Mouse (Mus musculus): Measurements from ENCODE around the gene Pex10. TPM values are rescaled to one million over a fixed set of nuclear protein-coding genes. Genes with fewer than 3 reads are reported as not detected.

Pex10 gene
- polyA plus RNA-seq, 1 experiment from 2014 or later = 6.4 TPM

DNA sequence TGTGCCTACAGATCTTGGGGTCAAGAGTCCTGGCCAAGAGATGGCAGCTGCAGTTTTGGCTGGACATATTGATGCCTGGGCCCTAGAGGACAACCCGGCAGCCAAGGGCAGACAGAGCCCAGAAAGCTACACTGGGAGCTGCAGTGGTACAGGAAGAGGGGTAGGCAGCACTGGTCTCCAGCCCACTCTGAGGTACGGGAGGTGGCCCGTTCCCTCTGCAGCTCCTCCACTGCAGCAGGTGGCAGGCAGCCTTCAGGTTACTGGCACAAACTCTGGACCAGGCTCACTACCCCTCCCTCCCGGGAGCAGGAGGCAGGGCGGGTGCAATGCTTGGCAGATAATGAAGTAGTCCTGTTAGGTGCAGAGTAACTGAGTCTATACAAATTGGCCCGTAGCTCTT, 26.1 kb upstream of the Pex10 start:
- no peak overlapping the region for H3K4me3 ChIP-seq (ENCODE audit: inconsistent target)
- H3K36me3 ChIP-seq (ENCODE audit: inconsistent target) = no peaks in the 10 kb centered on the region
- H3K27ac ChIP-seq = no peak overlapping the region
- H3K79me2 ChIP-seq (ENCODE audit: inconsistent target) = no peaks in the 10 kb centered on the region
- WGBS (ENCODE audit: missing documents) = 69% methylated on average over 6 of the region's 6 CpGs

DNA sequence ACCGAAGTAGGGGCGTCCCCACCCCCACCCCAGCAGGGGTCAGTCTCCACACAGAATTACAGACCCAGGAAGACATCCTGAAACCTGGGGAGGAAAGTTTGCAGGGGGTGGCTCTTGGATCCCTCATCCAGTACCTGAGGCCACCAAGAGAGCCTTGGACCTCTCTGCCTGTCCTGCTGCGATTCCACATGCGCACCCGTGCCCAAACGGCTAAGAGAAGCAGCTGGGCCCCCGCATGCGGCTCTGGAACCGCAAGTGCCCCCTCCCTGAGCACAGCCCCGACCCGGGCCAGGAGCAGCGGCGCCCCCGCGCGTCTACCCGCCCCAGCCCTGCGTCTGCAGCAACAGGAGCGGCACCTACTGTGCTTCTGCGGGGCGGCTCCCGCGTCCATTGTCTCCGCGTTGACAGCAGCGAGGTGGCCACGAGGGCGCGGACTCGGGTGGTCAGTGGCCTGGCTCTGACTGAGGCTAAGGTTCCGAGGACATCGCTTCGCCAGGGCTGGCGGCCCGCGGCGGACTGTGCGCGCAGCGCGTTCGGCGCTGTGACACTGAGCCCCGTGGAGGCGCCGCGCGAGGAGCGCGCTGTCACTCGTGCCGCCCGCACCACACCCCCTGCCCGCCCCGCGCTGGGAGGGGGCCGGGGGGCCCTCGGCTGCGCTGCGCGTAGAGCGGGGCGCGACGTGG, 24.1 kb upstream of the Pex10 start:
- Histone ChIP-seq H3K36me3 (ENCODE audit: inconsistent target) (no peaks in the 10 kb centered on the region), H3K4me3 (ENCODE audit: inconsistent target) (no peak overlapping the region), H3K79me2 (ENCODE audit: inconsistent target) (no peaks in the 10 kb centered on the region), H3K27ac (no peak overlapping the region)
- 5% methylated on average over 58 of the region's 65 CpGs for WGBS (ENCODE audit: missing documents)

GRCm38 (mm10) chr4:155043289-155043625, 23.6 kb upstream of the Pex10 start:
- H3K36me3 ChIP-seq (ENCODE audit: inconsistent target) = no peaks in the 10 kb centered on the region
- H3K27ac ChIP-seq = no peak overlapping the region
- no peaks in the 10 kb centered on the region for H3K79me2 ChIP-seq (ENCODE audit: inconsistent target)
- no peak overlapping the region for H3K4me3 ChIP-seq (ENCODE audit: inconsistent target)
- 3% methylated on average over 18 of the region's 25 CpGs for WGBS (ENCODE audit: missing documents)

DNA sequence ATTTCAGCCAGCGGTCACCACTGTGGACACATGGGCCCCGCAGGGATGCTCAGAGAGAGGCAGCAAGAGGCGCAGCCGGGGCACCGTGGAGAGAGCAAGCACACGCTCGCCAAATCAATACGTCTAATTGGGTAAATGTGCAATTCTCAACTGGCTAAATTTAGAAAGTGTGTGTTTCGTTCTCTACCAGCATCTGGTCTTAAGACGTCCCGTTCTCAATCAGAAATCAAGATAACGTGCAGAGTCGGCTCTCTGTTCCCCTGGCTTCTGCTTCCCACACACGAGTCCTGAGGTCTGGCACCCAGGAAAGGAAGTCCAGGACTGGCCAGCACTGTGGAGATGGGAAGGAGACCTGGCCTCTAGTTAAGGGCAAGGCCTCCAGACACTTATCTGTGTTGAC, 20.2 kb upstream of the Pex10 start:
- H3K36me3 ChIP-seq (ENCODE audit: inconsistent target) = no peaks in the 10 kb centered on the region
- H3K27ac ChIP-seq = no peak overlapping the region
- H3K4me3 ChIP-seq (ENCODE audit: inconsistent target) = no peak overlapping the region
- WGBS (ENCODE audit: missing documents) = 84% methylated on average over 14 of the region's 14 CpGs
- H3K79me2 ChIP-seq (ENCODE audit: inconsistent target) = no peaks in the 10 kb centered on the region

DNA sequence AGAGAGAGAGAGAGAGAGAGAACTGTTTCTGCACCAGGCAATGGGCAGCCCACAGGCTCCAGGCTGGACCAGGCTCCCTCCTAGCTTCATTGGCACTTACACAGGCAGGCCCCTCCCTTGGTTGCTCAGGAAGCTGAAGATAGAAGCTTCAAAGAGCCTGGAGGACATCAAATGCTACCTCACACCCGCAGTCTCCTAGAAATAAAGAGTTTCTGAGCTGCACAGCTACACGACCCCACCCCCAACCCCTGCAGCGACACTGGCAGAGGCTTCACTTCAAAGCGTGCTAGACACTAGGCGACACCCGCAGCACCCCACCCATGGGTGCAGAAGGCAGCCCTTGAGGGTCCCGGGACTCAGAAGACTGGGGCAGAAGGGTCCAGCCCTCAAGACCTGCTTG, 16.7 kb upstream of the Pex10 start:
- Histone ChIP-seq H3K27ac (no peak overlapping the region), H3K79me2 (ENCODE audit: inconsistent target) (no peaks in the 10 kb centered on the region), H3K36me3 (ENCODE audit: inconsistent target) (no peaks in the 10 kb centered on the region), H3K4me3 (ENCODE audit: inconsistent target) (no peak overlapping the region)
- WGBS (ENCODE audit: missing documents) = 73% methylated on average over 7 of the region's 7 CpGs

GRCm38 (mm10) chr4:155056724-155057123, 10.1 kb upstream of the Pex10 start, which contains the start of gene Plch2:
Gene Plch2, minus strand, starts transcription at chr4:155056784.
- WGBS (ENCODE audit: missing documents) = 71% methylated on average over 10 of the region's 10 CpGs
- Histone ChIP-seq H3K27ac (no peak within 1 kb of the TSS), H3K4me3 (ENCODE audit: inconsistent target) (no peak within 1 kb of the TSS), H3K36me3 (ENCODE audit: inconsistent target) (no peaks in the 10 kb centered on the region), H3K79me2 (ENCODE audit: inconsistent target) (no peaks in the 10 kb centered on the region)

DNA sequence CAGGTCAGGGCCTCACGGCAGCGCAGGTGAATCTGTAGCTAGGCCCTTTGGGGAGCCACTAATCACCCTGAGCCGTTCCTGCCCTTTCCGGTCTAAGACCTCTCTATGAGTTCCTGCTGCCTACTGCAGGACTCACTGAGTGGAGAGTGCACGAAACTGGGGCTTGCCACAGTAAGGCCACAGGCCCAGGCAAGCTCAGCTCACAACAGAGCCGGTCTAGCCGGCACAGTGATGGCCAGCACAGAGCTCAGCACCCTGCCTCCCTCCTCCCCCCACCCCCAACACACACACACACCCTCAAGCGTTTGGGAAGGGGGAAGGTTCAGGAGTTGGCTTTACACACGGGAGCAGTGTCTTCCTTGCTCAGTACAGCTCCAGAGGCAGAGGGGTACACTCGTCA, 8.5 kb upstream of the Pex10 start:
- Histone ChIP-seq H3K36me3 (ENCODE audit: inconsistent target) (no peaks in the 10 kb centered on the region), H3K79me2 (ENCODE audit: inconsistent target) (no peaks in the 10 kb centered on the region), H3K4me3 (ENCODE audit: inconsistent target) (no peak overlapping the region), H3K27ac (no peak overlapping the region)
- WGBS (ENCODE audit: missing documents) = 51% methylated on average over 10 of the region's 10 CpGs

- Histone ChIP-seq H3K27ac (no peak overlapping the region), H3K79me2 (ENCODE audit: inconsistent target) (no peaks in the 10 kb centered on the region; the same call in 1 of the 2 replicates), H3K4me3 (ENCODE audit: inconsistent target) (no peak overlapping the region), H3K36me3 (ENCODE audit: inconsistent target) (no peaks in the 10 kb centered on the region)
- 88% methylated on average over 3 of the region's 3 CpGs for WGBS (ENCODE audit: missing documents)
Measured at GRCm38 (mm10) chr4:155063895-155064294, 2.9 kb upstream of the Pex10 start.

GRCm38 (mm10) chr4:155064474-155064873, 2.3 kb upstream of the Pex10 start:
- 96% methylated on average over 2 of the region's 2 CpGs for WGBS (ENCODE audit: missing documents)
- Histone ChIP-seq H3K79me2 (ENCODE audit: inconsistent target) (no peaks in the 10 kb centered on the region; the same call in 1 of the 2 replicates), H3K4me3 (ENCODE audit: inconsistent target) (no peak overlapping the region), H3K36me3 (ENCODE audit: inconsistent target) (peaks cover 1% of the 10 kb centered on the region; the same call in 1 of the 2 replicates), H3K27ac (no peak overlapping the region)

- Histone ChIP-seq H3K36me3 (ENCODE audit: inconsistent target) (peaks cover 17% of the 10 kb centered on the region; the same call in 1 of the 2 replicates), H3K79me2 (ENCODE audit: inconsistent target) (no peaks in the 10 kb centered on the region; the same call in 1 of the 2 replicates), H3K4me3 (ENCODE audit: inconsistent target) (peak overlapping the region; percentile 26), H3K27ac (peak overlapping the region; percentile 46)
- WGBS (ENCODE audit: missing documents) = 4% methylated on average over 15 of the region's 15 CpGs
Measured at GRCm38 (mm10) chr4:155065970-155066833, 614 bp upstream of the Pex10 start.

DNA sequence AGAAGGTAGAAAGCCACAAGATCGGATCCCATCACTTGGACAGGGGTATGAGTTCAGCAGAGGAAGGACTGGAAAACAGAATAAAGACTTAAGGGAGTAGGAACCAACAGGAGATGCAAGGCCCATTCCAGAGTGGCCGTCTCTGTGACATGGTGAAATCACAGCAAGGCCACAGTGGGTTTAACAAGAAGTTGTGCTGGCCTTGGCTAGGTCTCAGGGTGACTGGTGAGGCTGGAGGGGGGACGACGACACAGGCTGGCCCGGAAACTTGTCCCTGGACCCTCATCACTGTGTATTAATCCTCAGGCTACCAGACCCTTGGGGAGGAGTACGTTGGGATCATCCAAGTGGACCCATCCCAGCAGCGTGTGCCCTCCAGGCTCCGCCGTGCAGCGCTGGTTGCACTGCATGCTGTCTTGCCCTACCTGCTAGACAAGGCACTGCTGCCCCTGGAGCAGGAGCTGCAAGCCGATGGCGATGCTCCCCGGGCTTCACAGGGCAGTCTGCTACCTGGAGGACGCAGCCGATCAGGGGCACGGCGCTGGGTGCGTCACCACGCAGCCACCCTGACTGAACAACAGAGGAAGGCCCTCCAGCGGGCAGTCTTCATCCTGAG, 1.6 kb downstream of the Pex10 start:
- H3K27ac ChIP-seq = no peak overlapping the region

DNA sequence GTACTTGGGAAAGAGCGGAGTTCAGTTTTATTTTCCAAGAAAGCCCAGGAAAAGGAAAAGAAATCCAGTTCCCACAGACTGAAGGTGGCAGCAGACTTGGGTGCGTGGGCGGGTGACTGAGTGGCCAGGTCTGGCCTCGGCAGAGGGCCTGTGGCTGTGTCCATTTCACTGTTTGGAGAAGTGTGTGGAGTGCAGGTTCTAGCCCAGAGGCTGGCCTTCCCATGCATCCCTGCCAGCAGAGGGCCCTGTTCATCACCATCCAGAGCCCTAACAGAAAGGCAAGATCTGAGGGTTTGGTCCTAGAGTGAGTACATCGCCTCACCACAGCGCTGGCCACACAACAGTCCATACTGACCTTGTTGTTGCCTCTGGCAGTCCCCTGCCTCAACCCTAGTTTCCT, 2.4 kb downstream of the Pex10 start:
- H3K36me3 ChIP-seq (ENCODE audit: inconsistent target) = peaks cover 38% of the 10 kb centered on the region; the same call in 1 of the 2 replicates
- H3K4me3 ChIP-seq (ENCODE audit: inconsistent target) = no peak overlapping the region
- no peak overlapping the region for H3K27ac ChIP-seq
- WGBS (ENCODE audit: missing documents) = 85% methylated on average over 6 of the region's 6 CpGs
- peaks cover 6% of the 10 kb centered on the region; the same call in 1 of the 2 replicates for H3K79me2 ChIP-seq (ENCODE audit: inconsistent target)

More for the DNA sequence above, 1.6 kb downstream of the Pex10 start:
- Histone ChIP-seq H3K36me3 (ENCODE audit: inconsistent target) (peaks cover 31% of the 10 kb centered on the region; the same call in 1 of the 2 replicates), H3K79me2 (ENCODE audit: inconsistent target) (peaks cover 2% of the 10 kb centered on the region; the same call in 1 of the 2 replicates), H3K4me3 (ENCODE audit: inconsistent target) (no peak overlapping the region)
- 96% methylated on average over 19 of the region's 20 CpGs for WGBS (ENCODE audit: missing documents)

DNA sequence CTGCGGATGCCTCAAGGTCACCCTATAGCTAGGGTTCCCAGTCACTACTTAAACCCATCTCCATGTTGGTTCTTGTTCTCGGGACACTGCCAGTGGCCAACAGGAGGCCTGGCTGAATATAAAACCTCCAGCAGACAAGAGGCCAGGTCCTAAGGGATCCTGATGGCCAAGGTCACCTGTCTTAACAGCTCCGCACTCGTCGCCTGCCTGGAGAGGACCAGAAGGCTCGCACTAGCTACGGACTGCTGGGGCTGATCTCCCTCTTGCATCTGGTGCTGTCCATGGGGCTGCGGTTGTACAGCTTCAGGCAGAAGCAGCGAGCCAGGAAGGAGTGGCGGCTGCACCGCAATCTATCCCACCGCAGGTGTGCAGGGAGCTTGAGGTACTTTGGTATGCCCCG, 3.4 kb downstream of the Pex10 start:
- H3K4me3 ChIP-seq (ENCODE audit: inconsistent target) = no peak overlapping the region
- H3K36me3 ChIP-seq (ENCODE audit: inconsistent target) = peaks cover 48% of the 10 kb centered on the region

GRCm38 (mm10) chr4:155070921-155071320, 4.1 kb downstream of the Pex10 start:
- Histone ChIP-seq H3K27ac (no peak overlapping the region), H3K36me3 (ENCODE audit: inconsistent target) (peaks cover 55% of the 10 kb centered on the region), H3K79me2 (ENCODE audit: inconsistent target) (peaks cover 6% of the 10 kb centered on the region; the same call in 1 of the 2 replicates), H3K4me3 (ENCODE audit: inconsistent target) (no peak overlapping the region)
- 95% methylated on average over 5 of the region's 5 CpGs for WGBS (ENCODE audit: missing documents)

More for the DNA sequence above, 3.4 kb downstream of the Pex10 start:
- 96% methylated on average over 13 of the region's 13 CpGs for WGBS (ENCODE audit: missing documents)
- Histone ChIP-seq H3K27ac (no peak overlapping the region), H3K79me2 (ENCODE audit: inconsistent target) (peaks cover 6% of the 10 kb centered on the region; the same call in 1 of the 2 replicates)
